Mouse (Mus musculus) liver, embryonic 12.5 days (tissue): ENCODE measurements around the gene Lrp5. TPM values are rescaled to one million over a fixed set of nuclear protein-coding genes. Genes with fewer than 3 reads are reported as not detected.
A peak's percentile ranks its signal among the peaks of the same experiment; 100 is the strongest.

Experiments used
- ATAC-seq: fragments of 200-750 bp; cut with Nextera tagmentation; 2 replicates; pipeline ENCODE4 v1.8.0; 2017; ENCODE audit warnings: moderate number of reproducible peaks, mild to moderate bottlenecking, moderate library complexity
- H3K27ac ChIP-seq: fragments of 300-500 bp; sonication (generic); 2 replicates; pipeline ENCODE4 v1.5.1; 2016; ENCODE audit warnings: mild to moderate bottlenecking
- H3K27me3 ChIP-seq: fragments of 300-500 bp; sonication (generic); replicated peaks from 2 replicates; pipeline ENCODE4 v1.6.1; 2016; ENCODE audit warnings: mild to moderate bottlenecking, moderate library complexity
- H3K36me3 ChIP-seq: fragments of 300-500 bp; sonication (generic); 2 replicates; pipeline ENCODE4 v1.6.1; 2016; ENCODE audit warnings: mild to moderate bottlenecking, moderate library complexity
- H3K4me1 ChIP-seq: fragments of 300-500 bp; sonication (generic); 2 replicates; pipeline ENCODE4 v1.6.1; 2016
- H3K4me2 ChIP-seq: fragments of 300-500 bp; sonication (generic); 2 replicates; pipeline ENCODE4 v1.6.1; 2016; ENCODE audit warnings: mild to moderate bottlenecking, moderate library complexity
- H3K4me3 ChIP-seq: fragments of 300-500 bp; sonication (generic); 2 replicates; pipeline ENCODE4 v1.5.1; 2016; ENCODE audit warnings: mild to moderate bottlenecking, moderate library complexity
- H3K9ac ChIP-seq: fragments of 300-500 bp; sonication (generic); 2 replicates; pipeline ENCODE4 v1.6.1; 2016; ENCODE audit warnings: mild to moderate bottlenecking, moderate library complexity
- H3K9me3 ChIP-seq: fragments of 300-500 bp; sonication (generic); replicated peaks from 2 replicates; pipeline ENCODE4 v1.6.1; 2016; ENCODE audit warnings: mild to moderate bottlenecking, moderate library complexity
- WGBS: fragments of 180-500 bp; shearing (Covaris S2); methylation state at CpG from one replicate; pipeline ENCODE4 v1.1.7; 2016; ENCODE audit not compliant: insufficient replicate concordance; 5-methylcytosine and 5-hydroxymethylcytosine counted together
- polyA plus RNA-seq: library from polyadenylated mRNA; unstranded; fragments of >200 nt; fragmentation: Nextera tagmentation; extraction: Ambion mirVana; gene quantifications from 2 replicates; pipeline ENCODE4 v1.2.1, GENCODE M21; 2016

The Lrp5 gene
- polyA plus RNA-seq, 1 experiment from 2014 or later = 2.7 TPM

DNA sequence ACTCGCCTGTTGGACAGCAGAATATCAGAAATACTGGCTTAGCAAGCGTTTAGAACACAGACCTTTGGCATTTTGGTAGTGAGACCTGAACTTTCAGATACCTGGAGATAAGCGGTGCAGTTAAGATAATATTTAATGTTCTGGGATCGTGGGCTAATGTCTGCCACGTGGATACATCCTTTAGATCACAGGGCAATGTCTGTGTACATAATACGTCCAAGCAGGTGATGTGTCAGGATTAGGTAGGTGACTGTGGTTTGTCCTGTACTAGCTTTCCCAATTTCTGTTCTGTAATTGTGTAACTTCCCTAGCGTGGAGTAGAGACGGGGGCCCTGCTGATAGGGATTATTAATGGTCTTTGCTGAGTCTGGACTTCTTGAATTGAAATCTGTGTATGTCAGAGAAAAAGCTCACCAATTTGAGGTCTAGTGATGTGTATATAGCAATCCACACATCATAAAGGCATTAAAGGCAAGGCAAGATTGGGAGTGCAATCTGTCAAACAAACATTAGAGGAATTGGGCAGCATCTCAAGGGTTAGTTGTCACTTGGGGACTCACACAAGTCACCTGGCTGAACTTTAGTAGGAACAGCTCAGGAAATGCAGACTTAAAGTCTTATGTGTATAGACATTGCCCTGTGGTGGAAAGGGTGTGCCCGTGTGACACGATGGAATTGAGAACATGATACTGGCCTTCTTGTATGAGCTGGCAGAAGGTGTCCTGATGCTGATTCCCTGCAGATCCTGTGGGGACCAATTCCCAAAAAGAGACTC lies 22.8 kb upstream of the Lrp5 start:
- H3K4me1 ChIP-seq = peaks cover 40% of the 10 kb centered on the region
- H3K27ac ChIP-seq = no peak overlapping the region
- WGBS = 32% methylated on average over 10 of the region's 10 CpGs
- H3K36me3 ChIP-seq = peaks cover 6% of the 10 kb centered on the region
- peak overlapping the region; percentile 82 for H3K4me3 ChIP-seq
- H3K4me2 ChIP-seq = peak overlapping the region; percentile 90
- H3K9me3 ChIP-seq = no peaks in the 10 kb centered on the region
- ATAC-seq = no peak
- H3K9ac ChIP-seq = peak overlapping the region; percentile 87
- H3K27me3 ChIP-seq = no peaks in the 10 kb centered on the region

DNA sequence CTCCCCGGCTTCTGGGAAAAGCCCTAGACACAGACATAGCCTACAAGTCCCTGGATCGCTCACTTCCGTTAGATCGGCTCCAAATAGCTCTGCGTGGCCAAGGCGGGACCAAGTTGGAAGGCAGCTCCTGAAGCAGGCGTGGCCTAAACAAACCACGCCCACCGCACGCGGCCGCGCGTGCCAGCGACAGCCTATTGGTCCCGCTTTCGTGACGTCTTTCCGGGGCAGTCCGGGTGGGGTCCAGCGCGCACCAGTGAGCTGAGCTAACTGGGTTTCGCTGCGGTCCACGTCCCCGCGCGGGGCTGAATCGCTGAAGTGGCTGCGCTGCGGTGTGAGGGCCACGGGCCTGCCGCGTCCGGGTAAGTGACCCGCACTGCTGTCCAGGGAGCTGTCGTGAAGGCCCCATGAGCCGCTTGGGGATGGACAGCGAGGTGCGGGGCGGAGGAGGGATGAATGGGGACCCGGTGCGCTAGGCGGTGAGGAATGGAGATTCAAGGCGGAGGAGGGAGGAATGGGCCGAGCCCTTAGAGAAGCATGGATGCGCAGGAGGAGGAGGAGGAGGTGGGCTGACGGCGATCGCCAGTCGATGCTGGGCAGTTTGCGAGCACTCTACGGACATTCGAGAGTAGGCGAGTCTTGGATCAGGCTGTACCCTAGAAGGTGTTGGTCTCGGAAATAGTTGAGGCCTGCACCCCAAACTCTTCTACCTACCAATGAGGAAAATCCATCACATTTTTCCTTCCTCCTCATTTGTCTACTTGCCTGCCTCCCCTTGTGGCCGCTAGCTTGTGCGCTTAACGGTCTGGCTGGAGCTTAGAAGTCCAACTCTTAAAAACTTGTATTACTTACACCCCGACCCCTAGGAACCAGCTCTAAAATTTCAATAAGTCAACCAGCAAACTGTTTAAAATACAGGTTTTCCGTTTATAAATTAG lies 22.0 kb upstream of the Lrp5 start, which contains the start of gene 1810055G02Rik:
Gene 1810055G02Rik, plus strand, starts transcription at position 216 of the 935 bp plus-strand sequence.
- 1% methylated on average over 61 of the region's 61 CpGs for WGBS
- H3K9ac ChIP-seq = peak within 1 kb of the TSS; percentile 87
- H3K4me3 ChIP-seq = peak within 1 kb of the TSS; percentile 82
- peaks cover 35% of the 10 kb centered on the region for H3K4me1 ChIP-seq
- peak within 1 kb of the TSS; percentile 80 for H3K27ac ChIP-seq
- H3K27me3 ChIP-seq = no peaks in the 10 kb centered on the region
- peak within 1 kb of the TSS; percentile 90 for H3K4me2 ChIP-seq
- peaks cover 6% of the 10 kb centered on the region for H3K36me3 ChIP-seq
- no peaks in the 10 kb centered on the region for H3K9me3 ChIP-seq
- ATAC-seq = peak; percentile 97

- whole genome bisulfite sequencing = 32% methylated on average over 10 of the region's 10 CpGs
- peaks cover 6% of the 10 kb centered on the region for H3K36me3 ChIP-seq
- peak overlapping the region; percentile 82 for H3K4me3 ChIP-seq
- H3K9me3 ChIP-seq = no peaks in the 10 kb centered on the region
- peak overlapping the region; percentile 90 for H3K4me2 ChIP-seq
- no peaks in the 10 kb centered on the region for H3K27me3 ChIP-seq
- H3K9ac ChIP-seq = peak overlapping the region; percentile 75
- H3K27ac ChIP-seq = peak overlapping the region; percentile 80
- no peak; the same call in 1 of the 2 replicates for ATAC-seq
- peaks cover 29% of the 10 kb centered on the region for H3K4me1 ChIP-seq
Measured at GRCm38 (mm10) chr19:3707553-3707952, 21.2 kb upstream of the Lrp5 start.

GRCm38 (mm10) chr19:3706258-3706657 lies 19.9 kb upstream of the Lrp5 start:
- Histone ChIP-seq H3K27me3 (no peaks in the 10 kb centered on the region), H3K27ac (no peak overlapping the region), H3K4me3 (no peak overlapping the region), H3K4me2 (no peak overlapping the region), H3K9ac (no peak overlapping the region), H3K9me3 (no peaks in the 10 kb centered on the region), H3K4me1 (peaks cover 29% of the 10 kb centered on the region), H3K36me3 (peaks cover 1% of the 10 kb centered on the region)
- no peak for ATAC-seq
- 21% methylated on average over 1 of the region's 1 CpGs for WGBS

- 66% methylated on average over 4 of the region's 4 CpGs for WGBS
- Histone ChIP-seq H3K4me2 (no peak overlapping the region), H3K9ac (no peak overlapping the region), H3K27ac (no peak overlapping the region), H3K36me3 (no peaks in the 10 kb centered on the region), H3K9me3 (no peaks in the 10 kb centered on the region), H3K4me1 (peaks cover 6% of the 10 kb centered on the region), H3K4me3 (no peak overlapping the region), H3K27me3 (no peaks in the 10 kb centered on the region)
- ATAC-seq = no peak
Measured at GRCm38 (mm10) chr19:3702460-3702859, 16.1 kb upstream of the Lrp5 start.

GRCm38 (mm10) chr19:3699508-3700438 lies 13.4 kb upstream of the Lrp5 start:
- no peak overlapping the region for H3K4me2 ChIP-seq
- WGBS = 28% methylated on average over 6 of the region's 6 CpGs
- no peak overlapping the region for H3K9ac ChIP-seq
- H3K4me3 ChIP-seq = no peak overlapping the region
- H3K27ac ChIP-seq = no peak overlapping the region
- no peaks in the 10 kb centered on the region for H3K9me3 ChIP-seq
- no peaks in the 10 kb centered on the region for H3K27me3 ChIP-seq
- H3K36me3 ChIP-seq = no peaks in the 10 kb centered on the region
- peaks cover 2% of the 10 kb centered on the region; the same call in 1 of the 2 replicates for H3K4me1 ChIP-seq
- peak; percentile 59 for ATAC-seq

DNA sequence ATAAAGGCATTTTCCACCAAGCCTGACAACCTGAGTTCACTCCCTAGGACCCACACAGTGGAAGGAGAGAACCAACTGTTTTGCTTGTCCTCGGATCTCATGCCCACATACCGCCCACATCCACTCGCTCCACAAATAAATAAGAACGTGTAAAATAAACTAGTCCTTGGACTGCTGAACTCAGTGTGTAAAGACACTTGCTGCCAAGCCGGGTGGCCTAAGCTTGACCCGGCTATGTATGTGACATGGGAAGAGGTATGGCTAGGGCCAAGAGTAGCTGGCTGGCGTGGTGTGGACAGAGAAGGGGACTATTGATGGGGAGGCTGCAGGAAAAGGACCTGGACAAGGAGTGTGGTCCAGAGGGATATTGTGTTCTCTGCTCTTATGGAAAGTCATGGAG lies 11.7 kb upstream of the Lrp5 start:
- Histone ChIP-seq H3K4me3 (no peak overlapping the region), H3K36me3 (no peaks in the 10 kb centered on the region), H3K9me3 (no peaks in the 10 kb centered on the region), H3K27me3 (no peaks in the 10 kb centered on the region), H3K4me2 (no peak overlapping the region), H3K27ac (no peak overlapping the region), H3K4me1 (peaks cover 2% of the 10 kb centered on the region; the same call in 1 of the 2 replicates), H3K9ac (no peak overlapping the region)
- WGBS = 71% methylated on average over 7 of the region's 7 CpGs
- no peak for ATAC-seq

DNA sequence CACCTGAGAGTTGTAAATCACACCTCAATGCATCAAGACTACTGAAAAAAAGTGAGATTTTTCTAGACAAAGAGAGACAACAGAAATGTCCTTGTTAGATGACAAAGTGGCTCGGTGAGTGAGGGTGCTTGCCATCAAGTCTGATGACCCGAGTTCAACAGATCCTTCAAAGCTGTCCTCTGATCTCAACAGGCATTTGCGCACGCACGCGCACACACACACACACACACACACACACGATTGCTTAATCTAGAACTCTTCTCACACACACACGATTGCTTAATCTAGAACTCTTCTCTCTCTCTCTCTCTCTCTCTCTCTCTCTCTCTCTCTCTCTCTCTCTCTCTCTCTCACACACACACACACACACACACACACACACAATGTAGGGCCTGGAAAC lies 9.6 kb upstream of the Lrp5 start:
- Histone ChIP-seq H3K27me3 (no peaks in the 10 kb centered on the region), H3K36me3 (no peaks in the 10 kb centered on the region), H3K9me3 (no peaks in the 10 kb centered on the region), H3K4me1 (peaks cover 2% of the 10 kb centered on the region; the same call in 1 of the 2 replicates), H3K27ac (no peak overlapping the region), H3K9ac (no peak overlapping the region), H3K4me3 (no peak overlapping the region), H3K4me2 (no peak overlapping the region)
- ATAC-seq = no peak
- WGBS = 73% methylated on average over 8 of the region's 8 CpGs

- Histone ChIP-seq H3K9me3 (no peaks in the 10 kb centered on the region), H3K4me3 (no peak overlapping the region), H3K4me2 (no peak overlapping the region), H3K27me3 (no peaks in the 10 kb centered on the region), H3K9ac (no peak overlapping the region), H3K27ac (no peak overlapping the region), H3K36me3 (no peaks in the 10 kb centered on the region), H3K4me1 (peaks cover 2% of the 10 kb centered on the region; the same call in 1 of the 2 replicates)
- 62% methylated on average over 4 of the region's 4 CpGs for WGBS
- no peak for ATAC-seq
Measured at GRCm38 (mm10) chr19:3695471-3695870, 9.1 kb upstream of the Lrp5 start.

- Histone ChIP-seq H3K9ac (no peak overlapping the region), H3K4me3 (no peak overlapping the region), H3K9me3 (no peaks in the 10 kb centered on the region), H3K4me1 (peaks cover 2% of the 10 kb centered on the region; the same call in 1 of the 2 replicates), H3K27ac (no peak overlapping the region), H3K27me3 (no peaks in the 10 kb centered on the region), H3K36me3 (no peaks in the 10 kb centered on the region), H3K4me2 (no peak overlapping the region)
- ATAC-seq = no peak
- 83% methylated on average over 3 of the region's 3 CpGs for WGBS
Measured at GRCm38 (mm10) chr19:3695006-3695405, 8.6 kb upstream of the Lrp5 start.

GRCm38 (mm10) chr19:3694476-3694875 lies 8.1 kb upstream of the Lrp5 start:
- Histone ChIP-seq H3K36me3 (no peaks in the 10 kb centered on the region), H3K4me3 (no peak overlapping the region), H3K4me2 (no peak overlapping the region), H3K27me3 (no peaks in the 10 kb centered on the region), H3K9me3 (no peaks in the 10 kb centered on the region), H3K27ac (no peak overlapping the region), H3K9ac (no peak overlapping the region), H3K4me1 (no peaks in the 10 kb centered on the region)
- ATAC-seq = no peak
- WGBS = 57% methylated on average over 2 of the region's 2 CpGs
